Mouse (Mus musculus) heart, adult 2 months (tissue): ENCODE data around the gene Snd1.

ENCODE experiments used
- CTCF ChIP-seq: fragments of 200-600 bp; IDR thresholded peaks from 2 replicates; pipeline ENCODE4 v1.8.1; 2022; ENCODE audit warnings: antibody characterized with exemption, mild to moderate bottlenecking, moderate library complexity
- EP300 ChIP-seq: fragments of 200-500 bp; IDR thresholded peaks from 2 replicates; pipeline ENCODE4 v1.6.1; 2011; ENCODE audit warnings: low read depth, low read length, control low read depth; ENCODE audit not compliant: insufficient read depth

- TF ChIP-seq EP300 (no peak), CTCF (no peak)
Measured at GRCm38 (mm10) chr6:28860922-28861321, 386.0 kb downstream of the Snd1 start.
